Mouse (Mus musculus) embryonic facial prominence, embryonic 14.5 days (tissue): Measurements from ENCODE around the gene Taar4. TPM values are rescaled to one million over a fixed set of nuclear protein-coding genes. Genes with fewer than 3 reads are reported as not detected.
A peak's percentile ranks its signal among the peaks of the same experiment; 100 is the strongest.

Experiments used
- ATAC-seq: fragments of 200-750 bp; cut with Nextera tagmentation; 2 replicates; pipeline ENCODE4 v1.8.0; 2017; ENCODE audit warnings: low read depth, moderate number of reproducible peaks, moderate TSS enrichment
- DNase-seq: peaks from one replicate; pipeline ENCODE4 v3.0.0-alpha.2; 2015; ENCODE audit warnings: low spot score
- H3K27ac ChIP-seq: fragments of 300-500 bp; sonication (generic); replicated peaks from 2 replicates; pipeline ENCODE4 v1.5.1; 2014; ENCODE audit warnings: low read depth, mild to moderate bottlenecking, low read length, moderate library complexity
- H3K27me3 ChIP-seq: fragments of 300-500 bp; sonication (generic); replicated peaks from 2 replicates; pipeline ENCODE4 v1.6.1; 2014; ENCODE audit warnings: low read length; ENCODE audit not compliant: control insufficient read depth, insufficient read depth
- H3K36me3 ChIP-seq: fragments of 300-500 bp; sonication (generic); 2 replicates; pipeline ENCODE4 v1.6.1; 2014; ENCODE audit warnings: low read length, mixed read lengths; ENCODE audit not compliant: control insufficient read depth, insufficient read depth
- H3K4me1 ChIP-seq: fragments of 300-500 bp; sonication (generic); 2 replicates; pipeline ENCODE4 v1.6.1; 2014; ENCODE audit warnings: antibody characterized with exemption, low read length; ENCODE audit not compliant: control insufficient read depth, insufficient read depth
- H3K4me2 ChIP-seq: fragments of 300-500 bp; sonication (generic); 2 replicates; pipeline ENCODE4 v1.6.1; 2014; ENCODE audit warnings: low read depth, mild to moderate bottlenecking, low read length, moderate library complexity, mixed read lengths
- H3K4me3 ChIP-seq: fragments of 300-500 bp; sonication (generic); 2 replicates; pipeline ENCODE4 v1.5.1; 2014; ENCODE audit warnings: low read depth, mild to moderate bottlenecking, low read length
- H3K9ac ChIP-seq: fragments of 300-500 bp; sonication (generic); 2 replicates; pipeline ENCODE4 v1.6.1; 2014; ENCODE audit warnings: low read depth, mild to moderate bottlenecking, low read length, moderate library complexity, mixed read lengths
- H3K9me3 ChIP-seq: fragments of 300-500 bp; sonication (generic); 2 replicates; pipeline ENCODE4 v1.6.1; 2016; ENCODE audit warnings: low read length; ENCODE audit not compliant: control insufficient read depth
- whole genome bisulfite sequencing: fragments of 180-500 bp; shearing (Covaris S2); extraction: QIAGEN DNeasy Blood & Tissue Kit; methylation state at CpG from one replicate; pipeline ENCODE4 v1.1.7; 2014; 5-methylcytosine and 5-hydroxymethylcytosine counted together
- polyA plus RNA-seq: library from polyadenylated mRNA; unstranded; fragments of >200 nt; fragmentation: Nextera tagmentation; extraction: Ambion mirVana; gene quantifications from 2 replicates; pipeline ENCODE4 v1.2.1, GENCODE M21; 2014

Gene Taar4
- polyA plus RNA-seq, 1 experiment from 2014 or later = not detected

DNA sequence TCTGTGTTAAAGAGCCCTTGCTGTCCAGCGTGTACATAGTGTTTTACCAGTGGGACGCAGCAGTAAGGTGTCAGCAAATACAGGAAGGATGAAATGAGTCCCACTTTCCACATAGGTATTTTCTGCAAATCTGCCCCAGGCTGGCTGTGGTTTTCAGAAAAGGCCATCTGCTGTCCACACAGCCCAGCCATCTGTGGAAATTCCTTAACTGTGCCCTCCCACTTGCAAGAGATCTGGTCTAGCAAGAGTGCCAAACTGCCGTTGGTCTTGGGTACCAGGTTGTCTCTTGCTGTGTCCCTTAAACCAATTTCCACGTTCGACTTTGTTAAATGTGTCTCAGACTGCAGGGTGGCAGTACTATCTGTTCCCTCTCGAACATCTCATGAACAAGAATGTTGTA, 8.6 kb upstream of the Taar4 start:
- no peaks in the 10 kb centered on the region for H3K9me3 ChIP-seq
- no peaks in the 10 kb centered on the region for H3K36me3 ChIP-seq
- H3K9ac ChIP-seq = no peak overlapping the region
- ATAC-seq (no peak), DNase-seq (no peak)
- no peak overlapping the region for H3K4me2 ChIP-seq
- 75% methylated on average over 6 of the region's 6 CpGs for WGBS
- H3K4me3 ChIP-seq = no peak overlapping the region
- no peaks in the 10 kb centered on the region for H3K27me3 ChIP-seq
- H3K4me1 ChIP-seq = no peaks in the 10 kb centered on the region
- H3K27ac ChIP-seq = no peak overlapping the region

DNA sequence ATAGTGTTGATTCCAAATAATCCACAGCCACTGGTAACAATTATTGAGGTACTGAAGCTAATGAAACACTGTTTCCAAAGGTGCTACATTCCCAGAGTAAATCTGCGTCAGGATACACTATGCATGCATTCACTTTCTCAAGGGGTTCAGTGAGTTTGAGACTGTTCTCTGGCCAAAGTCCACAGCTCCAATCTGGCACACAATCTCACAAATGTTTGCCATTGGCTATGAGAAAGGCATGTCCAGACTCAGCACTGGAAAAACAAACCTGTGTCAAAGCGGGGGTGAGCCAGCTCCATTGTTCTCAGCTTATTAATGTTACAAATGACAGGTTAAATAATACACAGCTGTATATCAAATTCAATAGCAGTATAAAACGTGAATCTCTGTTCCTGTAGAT, 1.2 kb upstream of the Taar4 start:
- no peak overlapping the region for H3K4me3 ChIP-seq
- H3K4me2 ChIP-seq = no peak overlapping the region
- no peaks in the 10 kb centered on the region for H3K4me1 ChIP-seq
- ATAC-seq = no peak
- H3K27ac ChIP-seq = no peak overlapping the region
- no peak overlapping the region for H3K9ac ChIP-seq
- H3K9me3 ChIP-seq = no peaks in the 10 kb centered on the region
- H3K36me3 ChIP-seq = no peaks in the 10 kb centered on the region
- H3K27me3 ChIP-seq = no peaks in the 10 kb centered on the region
- DNase-seq = peak; percentile 42
- WGBS = 52% methylated on average over 3 of the region's 3 CpGs

DNA sequence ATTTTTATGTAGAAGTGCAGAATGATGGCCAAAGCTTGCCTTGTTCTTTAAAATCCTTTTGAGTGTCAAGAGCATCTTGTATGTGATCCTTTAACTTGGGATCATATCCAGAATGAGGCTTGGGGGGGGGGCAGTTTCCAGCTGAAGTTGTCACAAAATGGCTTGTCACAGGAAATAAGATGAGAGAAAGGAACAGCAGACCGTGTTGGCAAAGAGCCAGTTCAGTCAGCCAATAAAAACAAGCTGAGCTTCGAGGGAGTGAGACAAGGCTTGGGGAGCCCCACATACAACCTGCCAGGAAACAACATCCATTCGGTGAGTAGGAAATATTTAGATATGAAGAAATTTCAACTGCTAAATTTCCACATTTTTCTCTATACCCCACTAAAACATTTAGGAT, 3.1 kb downstream of the Taar4 start:
- WGBS = 42% methylated on average over 3 of the region's 3 CpGs
- H3K27me3 ChIP-seq = no peaks in the 10 kb centered on the region
- H3K9me3 ChIP-seq = no peaks in the 10 kb centered on the region
- no peaks in the 10 kb centered on the region for H3K4me1 ChIP-seq
- peak; percentile 39 for DNase-seq
- H3K4me3 ChIP-seq = no peak overlapping the region
- H3K27ac ChIP-seq = no peak overlapping the region
- no peak overlapping the region for H3K4me2 ChIP-seq
- no peak for ATAC-seq
- no peaks in the 10 kb centered on the region for H3K36me3 ChIP-seq
- H3K9ac ChIP-seq = no peak overlapping the region

DNA sequence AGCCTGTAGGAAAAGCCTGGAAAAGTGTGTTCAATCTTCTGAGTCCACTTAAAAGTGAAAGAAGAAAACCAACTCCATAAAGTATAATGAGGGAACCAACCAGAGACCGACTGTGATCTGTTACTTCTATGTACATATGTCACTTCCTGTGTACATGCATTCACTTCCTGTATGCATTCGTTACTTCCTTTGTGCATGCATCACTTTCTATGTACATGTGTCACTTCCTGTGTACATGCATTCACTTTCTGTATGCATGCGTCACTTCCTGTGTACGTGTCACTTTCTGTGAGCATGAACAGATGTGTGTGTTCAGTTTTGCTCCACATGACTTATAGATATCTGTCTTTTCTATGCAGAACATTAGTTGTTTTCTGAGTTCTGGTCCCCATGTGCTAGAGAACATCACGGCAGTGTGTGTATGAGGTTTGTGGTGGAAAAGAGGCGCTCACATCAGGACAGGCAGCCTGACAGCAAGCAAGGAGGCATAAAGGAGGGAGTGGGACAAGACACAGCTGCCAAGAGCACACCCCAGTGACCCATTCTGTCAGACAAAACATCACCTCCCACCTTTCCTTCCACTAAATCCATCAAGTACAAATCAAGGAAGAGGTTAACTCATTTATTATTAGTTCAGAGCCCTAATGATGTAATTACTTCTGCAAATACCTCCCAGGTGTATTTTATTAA, 4.8 kb downstream of the Taar4 start:
- no peak overlapping the region for H3K9ac ChIP-seq
- H3K27me3 ChIP-seq = no peaks in the 10 kb centered on the region
- H3K27ac ChIP-seq = no peak overlapping the region
- WGBS = 89% methylated on average over 6 of the region's 6 CpGs
- no peaks in the 10 kb centered on the region for H3K9me3 ChIP-seq
- H3K4me3 ChIP-seq = no peak overlapping the region
- ATAC-seq = no peak
- DNase-seq = no peak
- H3K4me2 ChIP-seq = no peak overlapping the region
- H3K4me1 ChIP-seq = no peaks in the 10 kb centered on the region
- H3K36me3 ChIP-seq = no peaks in the 10 kb centered on the region

DNA sequence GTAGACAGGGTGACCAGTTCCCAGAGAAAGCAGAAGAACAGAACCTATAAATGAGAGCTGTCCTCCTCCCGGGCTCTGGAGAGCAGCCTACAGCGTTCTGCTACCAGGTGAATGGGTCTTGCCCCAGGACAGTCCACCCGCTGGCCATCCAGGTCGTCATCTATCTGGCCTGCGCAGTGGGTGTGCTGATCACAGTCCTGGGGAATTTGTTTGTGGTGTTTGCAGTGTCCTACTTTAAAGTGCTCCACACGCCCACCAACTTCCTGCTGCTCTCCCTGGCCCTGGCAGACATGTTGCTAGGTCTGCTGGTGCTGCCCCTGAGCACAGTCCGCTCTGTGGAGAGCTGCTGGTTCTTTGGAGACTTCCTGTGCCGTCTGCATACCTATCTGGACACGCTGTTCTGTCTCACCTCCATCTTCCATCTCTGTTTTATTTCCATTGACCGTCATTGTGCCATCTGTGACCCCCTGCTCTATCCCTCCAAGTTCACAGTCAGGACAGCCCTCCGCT, 10.4 kb downstream of the Taar4 start, which contains the start of gene Taar5:
TSS of gene Taar5 (plus strand) at position 51 of the 510 bp plus-strand sequence.
- Histone ChIP-seq H3K27ac (no peak within 1 kb of the TSS), H3K4me2 (no peak within 1 kb of the TSS), H3K4me1 (no peaks in the 10 kb centered on the region), H3K36me3 (no peaks in the 10 kb centered on the region), H3K4me3 (no peak within 1 kb of the TSS), H3K9me3 (no peaks in the 10 kb centered on the region), H3K9ac (no peak within 1 kb of the TSS), H3K27me3 (no peaks in the 10 kb centered on the region)
- ATAC-seq (no peak), DNase-seq (no peak)
- WGBS = 87% methylated on average over 11 of the region's 11 CpGs

DNA sequence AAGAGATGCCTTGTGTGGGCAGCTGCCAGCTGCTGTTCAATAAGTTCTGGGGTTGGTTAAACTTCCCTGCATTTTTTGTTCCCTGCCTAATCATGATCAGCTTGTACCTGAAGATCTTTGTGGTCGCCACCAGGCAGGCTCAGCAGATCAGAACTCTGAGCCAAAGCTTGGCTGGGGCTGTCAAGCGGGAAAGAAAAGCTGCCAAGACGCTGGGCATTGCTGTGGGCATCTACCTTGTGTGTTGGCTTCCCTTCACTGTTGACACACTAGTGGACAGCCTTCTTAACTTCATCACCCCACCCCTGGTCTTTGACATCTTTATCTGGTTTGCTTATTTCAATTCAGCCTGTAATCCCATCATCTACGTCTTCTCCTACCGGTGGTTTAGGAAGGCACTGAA, 11.0 kb downstream of the Taar4 start:
- Histone ChIP-seq H3K27me3 (no peaks in the 10 kb centered on the region), H3K27ac (no peak overlapping the region), H3K4me3 (no peak overlapping the region), H3K9me3 (no peaks in the 10 kb centered on the region), H3K9ac (no peak overlapping the region), H3K36me3 (no peaks in the 10 kb centered on the region), H3K4me2 (no peak overlapping the region), H3K4me1 (no peaks in the 10 kb centered on the region)
- ATAC-seq (no peak), DNase-seq (no peak)
- WGBS = 89% methylated on average over 5 of the region's 5 CpGs

DNA sequence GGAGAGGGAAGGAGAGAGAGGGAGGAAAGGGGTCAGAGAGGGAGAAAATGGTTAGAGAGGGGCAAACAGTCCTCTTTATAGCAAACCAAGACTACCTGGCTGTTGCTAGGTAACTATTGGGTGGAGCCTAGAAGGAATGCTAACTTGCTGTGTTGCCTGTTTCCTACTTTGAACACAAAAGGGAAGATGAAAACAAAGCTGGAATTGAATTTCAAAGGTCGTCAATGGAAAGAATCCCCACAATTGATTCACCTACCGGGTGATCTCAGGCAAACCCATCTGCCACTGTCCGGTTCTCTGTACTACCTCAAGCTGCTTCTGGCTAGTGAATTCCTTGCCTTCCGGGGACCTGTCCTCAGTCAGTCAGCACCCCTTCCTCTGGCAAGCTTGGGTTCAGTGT, 17.7 kb downstream of the Taar4 start:
- Histone ChIP-seq H3K4me2 (no peak overlapping the region), H3K36me3 (no peaks in the 10 kb centered on the region), H3K27ac (no peak overlapping the region), H3K4me1 (no peaks in the 10 kb centered on the region), H3K4me3 (no peak overlapping the region), H3K9ac (no peak overlapping the region), H3K27me3 (no peaks in the 10 kb centered on the region), H3K9me3 (no peaks in the 10 kb centered on the region)
- no peak for DNase-seq
- ATAC-seq = no peak
- 43% methylated on average over 4 of the region's 4 CpGs for WGBS

DNA sequence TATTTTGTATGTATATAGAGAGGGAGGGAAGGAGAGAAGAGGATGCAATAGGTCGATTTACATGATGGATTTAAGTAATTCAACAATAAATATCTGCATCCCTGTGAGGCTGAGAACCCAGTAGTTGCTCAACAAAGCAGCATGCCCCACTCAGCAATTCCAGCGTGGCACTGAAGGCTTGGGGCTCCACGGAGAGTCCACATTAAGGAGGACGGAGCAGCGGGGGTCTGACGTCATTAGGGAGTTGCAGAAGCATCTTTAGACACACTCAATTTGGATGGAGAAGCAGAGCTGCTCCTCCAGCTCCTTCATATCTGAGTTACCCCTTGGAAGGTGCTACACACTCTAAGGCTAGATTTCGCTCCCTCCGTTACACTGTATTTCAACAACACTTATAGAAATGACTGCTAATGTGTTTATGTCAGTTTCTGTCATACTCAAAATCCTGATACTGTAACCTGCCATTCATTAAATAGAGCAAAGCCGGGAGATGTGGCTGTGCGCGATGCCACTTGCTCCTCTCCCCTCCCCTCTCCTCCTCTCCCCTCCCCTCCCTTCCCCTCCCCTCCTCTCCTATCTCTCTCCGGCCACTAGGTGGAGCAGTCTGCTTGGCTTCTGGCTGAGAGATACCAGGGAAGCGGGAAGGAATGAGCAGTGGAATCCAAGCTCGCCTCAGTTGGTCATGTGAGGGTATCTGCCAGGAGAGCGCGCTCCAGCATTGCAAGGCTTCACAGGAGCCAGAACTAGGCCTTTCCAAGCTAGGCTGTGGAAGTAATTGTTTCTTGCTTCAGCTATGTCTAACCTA, 18.8 kb downstream of the Taar4 start:
- Histone ChIP-seq H3K4me1 (no peaks in the 10 kb centered on the region), H3K4me2 (no peak overlapping the region), H3K4me3 (no peak overlapping the region), H3K36me3 (no peaks in the 10 kb centered on the region), H3K27ac (no peak overlapping the region), H3K9me3 (no peaks in the 10 kb centered on the region), H3K9ac (no peak overlapping the region), H3K27me3 (no peaks in the 10 kb centered on the region)
- 40% methylated on average over 16 of the region's 16 CpGs for WGBS
- DNase-seq (peak; percentile 87), ATAC-seq (peak; percentile 30; the same call in 1 of the 2 replicates)
